Mouse (Mus musculus) lung, postnatal 10 days (tissue): ENCODE results near the gene Fsd1l.
"Not testable (repeated sequence)": the region's sequence is repeated elsewhere in the genome, so short reads cannot be mapped to it uniquely, and the experiment has no call there.

Experiments
- DNase-seq: peaks from one replicate; pipeline ENCODE4 v3.0.0; 2021

The Fsd1l gene

DNA sequence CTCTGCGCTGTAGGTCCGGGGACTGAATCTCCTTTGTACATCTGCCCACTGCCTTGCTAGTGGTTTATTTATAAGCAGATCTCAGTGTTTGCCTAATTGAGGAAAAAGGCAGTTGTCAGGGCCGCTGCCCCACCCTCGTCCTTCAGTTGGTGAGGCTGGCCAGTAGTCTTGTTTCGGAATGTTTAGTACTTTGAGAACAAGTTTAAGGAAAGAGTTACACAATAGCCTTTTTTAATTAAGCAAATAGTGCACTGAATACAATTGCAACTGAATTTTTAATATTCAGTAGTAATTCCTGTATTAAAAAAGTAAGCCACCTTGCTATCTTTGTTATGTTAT is 709 bp downstream of the Fsd1l start:
- no peak for DNase-seq

DNA sequence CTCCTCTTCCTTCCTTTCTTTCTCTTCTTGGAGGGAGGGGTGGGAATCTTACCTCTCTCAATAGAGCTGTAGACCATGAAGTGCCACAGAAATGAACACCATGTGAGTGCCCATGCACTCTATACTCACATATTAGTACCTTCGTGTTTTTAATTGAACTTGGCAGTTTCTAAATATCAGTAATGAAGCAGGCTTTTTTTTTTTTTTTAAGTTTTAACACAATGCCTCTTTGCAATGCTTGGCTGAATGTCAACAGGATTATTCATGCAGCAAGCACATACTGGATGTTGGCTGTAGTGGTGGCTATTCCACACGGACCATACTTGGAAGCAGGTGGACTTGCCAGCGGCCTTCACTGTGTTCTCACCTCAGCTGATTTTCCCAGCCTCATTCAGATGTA is 4.1 kb downstream of the Fsd1l start:
- no peak for DNase-seq

DNA sequence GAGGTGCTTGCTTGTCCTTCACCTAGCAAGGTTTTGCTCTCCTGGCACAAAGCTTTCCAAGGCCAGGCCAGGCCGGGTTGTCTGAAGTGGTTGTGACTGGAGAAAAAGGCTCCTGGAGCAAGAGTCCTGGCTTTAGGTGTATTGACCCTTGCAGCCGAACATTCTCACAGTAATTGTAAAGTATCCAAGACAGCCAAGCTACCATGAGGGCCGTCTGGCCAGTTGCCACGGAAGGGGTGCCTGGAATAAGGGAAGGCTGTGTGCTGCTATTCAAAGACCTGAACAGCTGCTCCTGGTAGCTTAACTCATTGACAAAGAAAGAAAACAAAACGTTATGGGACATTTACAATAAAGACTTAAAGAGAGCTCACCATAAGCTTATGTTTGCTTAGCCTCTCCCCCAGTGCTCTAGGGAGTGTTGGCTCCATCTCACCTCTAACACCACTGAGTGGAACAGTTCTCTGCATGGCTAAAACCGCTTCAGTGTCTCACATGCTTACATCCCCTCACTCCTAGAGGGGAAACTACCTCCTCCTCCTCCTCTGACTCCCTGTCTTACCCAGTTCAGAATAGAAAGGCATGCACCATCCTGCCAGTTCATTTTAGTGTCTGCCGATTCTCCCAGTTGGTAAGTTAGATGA is 6.1 kb downstream of the Fsd1l start:
- no peak for DNase-seq

DNA sequence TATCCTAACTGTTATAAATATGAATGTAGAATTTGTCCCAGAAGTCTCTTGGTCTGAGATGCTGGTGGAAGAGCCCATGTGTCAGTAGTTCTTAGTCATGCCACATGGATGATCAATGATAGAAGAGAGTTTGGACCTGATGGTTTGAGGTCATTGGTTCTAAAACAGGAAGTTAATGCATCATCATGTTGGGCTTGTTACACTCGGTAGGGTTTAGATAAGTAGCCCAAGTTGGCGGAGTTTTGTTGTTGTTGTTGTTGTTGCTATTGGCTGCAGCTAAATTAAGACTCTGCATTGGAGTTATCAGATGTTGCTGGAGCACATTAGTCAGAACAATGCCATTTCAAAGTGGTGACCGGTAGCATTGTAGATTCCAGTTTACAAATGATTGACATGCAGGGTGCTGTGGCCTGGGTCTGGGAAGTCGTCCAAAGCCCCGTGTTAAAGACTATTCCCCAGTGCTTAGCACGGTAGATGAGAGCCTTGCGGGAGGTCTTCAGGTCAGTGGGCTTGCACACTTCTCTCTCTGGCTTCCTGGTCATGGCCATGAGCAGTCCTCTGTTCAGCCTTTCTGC is 7.4 kb downstream of the Fsd1l start:
- no peak for DNase-seq

DNA sequence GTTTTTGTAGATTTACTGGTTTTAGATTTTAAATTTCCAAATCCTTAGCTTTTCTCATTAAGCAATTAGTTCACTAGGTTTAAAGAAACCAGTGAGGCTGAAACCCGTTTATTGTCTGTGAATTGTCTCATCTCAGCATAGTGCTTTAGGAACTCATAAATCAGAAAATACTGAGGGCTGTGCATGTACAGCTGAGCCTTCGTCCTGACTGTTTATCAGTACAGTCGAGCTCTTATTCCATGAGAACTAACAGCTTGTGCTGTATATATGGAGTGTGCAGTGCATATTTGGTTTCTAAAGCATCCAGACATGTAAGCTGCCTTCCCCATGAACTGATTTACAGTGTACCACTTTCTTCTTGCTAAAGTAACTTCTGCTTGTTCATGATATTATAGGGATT is 26.8 kb downstream of the Fsd1l start:
- no peak for DNase-seq

DNA sequence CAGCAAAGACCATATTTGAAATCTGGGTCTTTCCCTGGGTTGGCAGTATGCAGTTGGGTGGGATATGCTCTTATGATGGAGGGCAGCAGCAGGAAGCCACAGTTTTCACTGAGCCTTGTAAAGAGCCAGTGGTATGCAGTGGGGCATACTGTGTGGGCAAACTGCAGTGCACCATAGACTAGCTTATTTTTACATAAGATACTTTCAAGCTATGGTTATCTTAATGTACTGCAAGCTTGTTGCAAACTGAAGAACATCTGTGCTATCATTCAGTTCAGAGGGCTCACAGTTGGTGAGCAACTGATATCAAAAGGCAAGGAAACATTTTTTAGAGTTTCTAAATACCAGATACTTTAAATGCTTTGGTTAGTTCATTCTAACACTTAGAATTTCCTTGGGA is 29.4 kb downstream of the Fsd1l start:
- no peak for DNase-seq

DNA sequence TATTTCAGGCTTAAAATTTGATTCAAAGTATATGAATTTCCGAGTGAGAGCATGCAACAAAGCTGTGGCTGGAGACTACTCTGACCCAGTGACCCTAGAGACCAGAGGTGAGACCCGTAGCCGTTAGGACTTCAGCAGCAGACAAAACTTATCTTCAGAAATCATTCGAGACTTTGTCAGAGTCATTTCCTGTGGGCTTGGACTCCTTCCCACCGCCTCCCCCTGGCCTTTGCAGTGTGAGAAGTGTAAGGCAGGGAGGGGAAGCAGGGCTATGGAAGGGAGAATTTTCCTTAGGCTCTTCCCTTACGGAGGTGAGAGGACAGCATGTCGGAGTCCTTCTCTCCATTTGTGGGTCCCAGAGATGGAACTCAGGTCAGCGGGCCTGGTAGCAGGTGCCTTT is 50.8 kb downstream of the Fsd1l start:
- no peak for DNase-seq

DNA sequence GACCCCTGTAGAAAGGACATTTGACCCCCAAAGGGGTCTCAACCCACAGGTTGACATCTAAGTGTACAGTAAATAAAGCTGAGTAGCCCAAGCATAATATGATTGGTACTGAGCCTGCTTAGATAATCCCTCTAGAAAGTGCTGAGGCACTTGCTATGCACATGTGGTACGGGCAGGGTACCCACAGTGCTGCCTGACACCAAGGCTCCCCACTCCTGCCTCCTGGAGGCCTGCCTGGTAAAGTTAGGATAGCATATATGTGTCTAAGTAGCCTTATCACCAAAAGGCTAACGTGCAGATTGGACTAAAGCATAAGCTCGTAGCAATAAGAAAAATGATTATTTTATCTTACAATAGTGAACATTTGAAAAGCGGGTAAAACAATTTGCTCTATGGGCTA is 57.7 kb downstream of the Fsd1l start:
- no peak for DNase-seq

DNA sequence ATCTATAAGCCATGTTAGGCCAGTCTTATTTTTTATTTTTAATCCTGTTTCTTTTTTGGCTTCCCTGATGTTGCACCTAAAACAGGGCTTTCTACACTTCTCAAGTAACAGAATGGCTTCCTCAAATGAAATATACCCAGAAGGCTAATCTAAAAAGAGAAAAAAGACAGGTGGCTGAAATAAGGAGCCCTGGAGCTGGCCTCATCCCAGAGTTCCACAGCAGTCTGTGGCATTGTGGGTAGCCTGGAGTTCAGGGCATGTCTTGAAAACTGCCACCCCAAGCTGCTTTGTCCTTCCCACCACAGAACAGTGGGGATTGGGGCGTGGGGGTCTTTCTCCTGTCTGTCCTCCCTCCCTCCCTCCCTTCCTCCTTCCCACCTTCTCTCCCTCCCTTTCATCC is 60.1 kb downstream of the Fsd1l start:
- no peak for DNase-seq

DNA sequence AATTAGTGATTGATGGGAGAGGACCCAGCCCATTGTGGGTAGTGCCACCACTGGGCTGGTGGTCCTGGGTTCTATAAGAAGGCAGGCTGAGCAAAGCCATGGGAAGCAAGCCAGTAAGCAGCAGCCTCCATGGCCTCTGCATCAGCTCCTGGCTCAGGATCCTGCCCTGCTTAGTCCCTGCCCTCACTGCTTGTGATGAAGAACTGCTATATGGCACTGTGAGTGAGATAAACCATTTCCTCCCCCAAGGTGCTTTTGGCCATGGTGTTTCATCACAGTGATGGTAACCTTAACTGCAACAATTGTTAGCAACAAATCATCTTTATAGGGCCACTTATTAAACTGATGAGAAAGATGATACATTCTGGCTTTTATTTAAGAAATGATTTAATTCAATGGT is 77.9 kb downstream of the Fsd1l start:
- not testable (repeated sequence) for DNase-seq

DNA sequence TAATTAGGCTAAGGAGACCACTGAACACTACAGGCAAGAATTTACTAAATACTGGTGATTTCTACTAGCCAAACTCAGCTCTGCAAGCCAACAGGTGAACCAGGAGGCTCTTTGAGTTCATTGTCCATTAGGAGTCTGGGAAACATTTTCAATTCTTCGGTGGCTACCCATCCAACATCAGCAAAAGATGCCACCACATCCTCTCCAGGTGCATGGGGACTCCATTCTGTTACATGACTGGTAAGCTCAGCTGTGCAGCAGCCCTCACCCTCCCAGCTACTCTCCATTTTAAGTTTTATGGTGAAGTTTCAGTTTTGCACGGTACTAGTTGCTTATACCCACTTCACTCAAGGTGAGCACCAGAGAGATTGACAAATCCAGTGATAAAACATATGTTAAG is 78.8 kb downstream of the Fsd1l start:
- no peak for DNase-seq

DNA sequence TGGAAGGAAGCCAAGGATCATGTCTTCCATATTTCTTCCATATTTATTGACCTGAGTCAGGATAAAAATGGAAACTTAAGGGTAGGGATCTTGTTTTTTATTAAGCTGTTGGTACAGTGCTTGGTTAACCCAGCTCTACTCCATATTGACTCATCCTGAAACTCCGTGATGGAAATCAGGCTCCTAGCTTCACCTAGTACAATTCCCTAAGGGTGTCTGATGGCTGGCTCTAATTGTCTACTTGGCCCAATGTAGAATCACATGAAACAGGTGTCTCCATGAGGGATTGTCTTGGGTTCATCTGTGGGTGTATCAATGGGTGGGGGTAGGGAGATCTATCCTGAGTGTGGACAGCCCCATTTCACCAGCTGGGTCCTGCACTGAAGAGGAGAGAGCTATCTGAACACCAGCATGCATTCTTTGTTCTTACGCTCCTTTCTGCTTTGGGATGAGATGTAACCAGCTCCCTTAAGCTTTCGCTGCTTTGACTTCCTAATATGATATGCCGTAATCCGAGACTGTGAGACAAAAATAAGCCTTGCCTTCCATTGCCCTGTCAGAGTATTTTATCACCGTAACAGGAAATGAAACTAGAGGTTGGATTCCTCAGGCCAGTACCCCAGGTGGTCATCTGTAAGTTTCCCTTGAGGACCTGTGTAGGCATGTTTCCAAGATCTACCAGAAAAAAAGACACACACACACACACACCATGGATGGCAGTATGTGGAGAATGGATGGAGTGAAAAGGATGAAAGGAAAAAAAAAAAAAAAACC is 79.5 kb downstream of the Fsd1l start:
- DNase-seq: no peak

DNA sequence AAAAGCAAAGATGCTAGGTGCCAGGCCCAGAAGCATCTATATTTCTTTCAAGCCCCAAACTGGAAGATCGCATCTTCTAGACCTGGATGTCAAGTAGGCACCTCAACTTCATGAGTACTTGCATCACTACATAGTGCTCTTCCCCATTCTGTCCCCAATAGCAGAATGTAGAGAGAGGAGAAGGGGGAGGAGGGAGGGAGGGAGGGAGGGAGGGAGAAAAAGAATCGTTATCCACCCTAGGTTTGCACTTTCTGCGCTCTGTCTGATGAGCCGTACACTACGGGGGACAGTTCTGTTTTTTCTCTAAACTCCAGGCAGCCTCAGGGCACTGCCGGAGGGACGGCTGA is 82.4 kb downstream of the Fsd1l start, which contains the start of gene Fktn:
Gene Fktn, plus strand, starts transcription at position 295 of the 347 bp plus-strand sequence.
- no peak for DNase-seq

DNA sequence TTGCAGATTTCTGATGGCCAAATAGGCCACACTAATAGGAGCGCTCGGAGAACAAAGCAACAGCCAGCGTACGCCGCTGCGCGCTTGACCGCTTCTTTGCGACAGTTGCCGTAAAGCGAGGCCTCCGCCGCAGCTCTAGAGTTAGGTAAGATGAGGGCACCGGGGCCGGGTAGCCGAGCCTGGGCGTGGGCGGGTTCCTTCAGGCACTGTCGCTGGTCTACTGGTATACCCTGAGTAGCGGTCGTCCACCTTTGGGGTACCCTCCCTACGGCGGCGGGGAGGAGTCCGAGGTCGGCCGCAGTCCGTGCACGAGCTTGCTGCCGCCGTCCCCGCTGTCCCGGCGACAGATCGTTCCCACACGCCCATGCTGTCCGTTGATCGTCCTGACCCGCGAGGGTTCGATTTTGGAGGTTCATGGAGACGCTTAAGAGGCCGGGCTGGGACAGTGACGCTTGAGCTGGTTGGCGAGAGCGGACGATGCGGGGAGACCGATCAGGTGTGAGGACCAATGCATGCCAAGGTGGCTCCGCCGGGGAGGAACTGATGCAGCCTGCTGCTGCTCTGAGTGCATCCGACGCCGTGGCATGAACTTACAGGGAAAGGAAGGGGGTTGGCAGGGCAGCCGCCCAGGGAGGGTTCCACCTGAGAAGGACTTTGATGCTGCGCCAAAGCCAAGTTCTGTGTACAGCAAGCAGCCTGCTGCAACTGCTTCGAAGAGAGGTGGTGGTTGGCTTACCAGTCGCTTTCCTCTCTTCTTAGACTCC is 83.0 kb downstream of the Fsd1l start:
- peak; percentile 94 for DNase-seq

DNA sequence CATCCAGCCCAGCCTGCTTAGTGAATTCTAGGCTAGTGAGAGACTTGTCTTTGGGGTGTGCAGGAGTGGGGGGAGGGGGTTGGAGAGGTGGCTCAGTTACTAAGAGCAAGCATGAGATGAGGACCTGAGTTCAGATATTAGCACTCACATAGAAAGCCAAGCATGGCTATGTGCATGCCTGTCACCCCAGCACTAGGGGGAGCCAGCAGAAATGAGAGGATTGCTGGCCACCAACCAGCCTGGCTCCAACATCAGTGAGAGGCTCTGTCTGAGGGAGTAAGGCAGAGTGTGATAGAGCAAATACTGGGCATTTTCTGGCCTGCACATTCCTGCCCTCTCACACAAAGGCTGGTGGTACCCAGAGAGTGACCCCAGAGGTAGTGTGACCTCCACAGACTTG is 84.7 kb downstream of the Fsd1l start:
- DNase-seq: peak; percentile 6

DNA sequence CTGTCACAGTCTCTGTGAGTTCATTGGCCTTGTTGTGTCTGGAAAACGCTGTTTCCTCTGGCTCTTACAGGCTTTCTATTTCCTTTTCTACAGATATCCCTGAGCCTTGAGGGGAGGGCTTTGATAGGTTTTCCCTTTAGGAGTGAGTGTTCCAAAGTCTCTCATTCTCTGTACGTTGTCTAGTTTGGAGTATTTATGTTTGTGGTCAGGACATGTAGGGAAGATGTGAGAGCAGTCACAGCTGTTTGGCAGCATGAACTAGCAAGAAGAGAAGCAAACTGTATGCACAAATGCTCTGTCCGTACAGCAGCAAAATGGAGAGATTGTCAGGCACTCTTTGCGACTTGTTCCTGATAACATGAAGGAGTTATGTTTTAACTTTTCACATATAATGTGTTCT is 86.3 kb downstream of the Fsd1l start:
- DNase-seq: no peak

DNA sequence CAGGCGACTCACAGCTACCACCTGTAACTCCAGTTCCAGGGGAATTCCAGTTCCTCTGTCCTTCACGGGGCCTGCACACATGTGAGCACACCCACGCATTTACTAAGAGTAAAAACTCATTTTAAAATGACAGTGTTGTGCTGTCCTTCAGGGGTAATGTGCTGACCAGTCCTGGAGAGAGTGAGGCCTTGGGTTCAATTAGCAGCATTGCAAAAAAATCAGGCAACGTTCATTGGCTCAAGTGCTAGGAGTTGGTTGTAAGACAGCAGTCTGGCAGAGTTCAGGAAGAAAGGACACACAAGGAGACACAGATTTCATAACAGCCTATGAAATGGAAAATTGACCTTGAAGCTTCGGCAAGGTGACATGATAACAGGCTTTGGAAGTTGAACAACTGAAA is 87.0 kb downstream of the Fsd1l start:
- DNase-seq: no peak

DNA sequence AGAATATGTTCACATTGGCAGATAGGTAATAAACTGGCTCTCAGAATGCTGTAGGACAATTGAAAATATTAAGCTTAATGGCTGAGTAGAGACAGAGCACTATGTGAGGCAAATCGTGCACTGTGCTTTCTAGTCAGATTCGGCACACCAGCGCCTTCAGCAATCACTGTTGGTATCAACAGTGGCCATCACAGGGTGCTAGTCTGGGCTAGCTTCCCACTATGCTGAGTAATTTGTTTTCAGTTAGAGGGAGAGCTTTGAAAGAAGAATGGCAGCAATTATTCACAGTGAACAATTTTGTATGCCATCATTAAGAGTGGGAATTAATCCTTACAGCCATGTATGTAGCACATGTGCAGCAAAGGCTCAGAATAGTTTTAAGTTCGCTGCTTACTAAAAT is 91.2 kb downstream of the Fsd1l start:
- no peak for DNase-seq

DNA sequence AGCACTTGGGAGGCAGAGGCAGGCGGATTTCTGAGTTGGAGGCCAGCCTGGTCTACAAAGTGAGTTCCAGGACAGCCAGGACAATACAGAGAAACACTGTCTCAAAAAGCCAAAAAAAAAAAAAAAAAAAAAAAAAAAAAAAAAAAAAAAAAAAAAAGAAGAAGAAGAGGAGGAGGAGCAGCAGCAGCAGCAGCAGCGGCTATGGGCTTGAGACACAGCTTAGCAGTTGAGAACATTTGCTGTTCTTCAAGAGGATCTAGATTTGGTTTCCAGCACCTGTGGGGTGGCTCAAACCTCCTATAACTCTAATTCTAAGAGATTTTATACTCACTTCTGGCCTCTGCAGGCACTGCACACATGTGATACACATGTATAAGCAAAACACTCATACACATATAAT is 94.8 kb downstream of the Fsd1l start:
- not testable (repeated sequence) for DNase-seq

DNA sequence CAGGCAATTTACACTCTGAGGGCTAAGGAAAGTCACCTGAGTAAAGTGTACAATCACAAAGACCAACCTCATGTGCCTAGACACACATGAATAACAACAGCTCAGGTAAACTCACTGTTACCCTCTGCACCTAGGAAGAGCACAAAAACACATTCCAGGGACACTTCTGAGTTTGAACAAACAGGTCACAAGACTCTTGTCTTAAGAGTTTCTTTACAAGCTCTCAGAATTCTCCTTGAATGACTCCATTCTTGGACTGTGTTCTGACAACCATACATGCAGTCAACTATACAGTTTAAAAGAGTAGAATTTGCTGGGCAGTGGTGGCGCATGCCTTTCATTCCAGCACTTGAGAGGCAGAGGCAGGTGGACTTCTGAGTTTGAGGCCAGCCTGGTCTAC is 96.8 kb downstream of the Fsd1l start:
- no peak for DNase-seq

DNA sequence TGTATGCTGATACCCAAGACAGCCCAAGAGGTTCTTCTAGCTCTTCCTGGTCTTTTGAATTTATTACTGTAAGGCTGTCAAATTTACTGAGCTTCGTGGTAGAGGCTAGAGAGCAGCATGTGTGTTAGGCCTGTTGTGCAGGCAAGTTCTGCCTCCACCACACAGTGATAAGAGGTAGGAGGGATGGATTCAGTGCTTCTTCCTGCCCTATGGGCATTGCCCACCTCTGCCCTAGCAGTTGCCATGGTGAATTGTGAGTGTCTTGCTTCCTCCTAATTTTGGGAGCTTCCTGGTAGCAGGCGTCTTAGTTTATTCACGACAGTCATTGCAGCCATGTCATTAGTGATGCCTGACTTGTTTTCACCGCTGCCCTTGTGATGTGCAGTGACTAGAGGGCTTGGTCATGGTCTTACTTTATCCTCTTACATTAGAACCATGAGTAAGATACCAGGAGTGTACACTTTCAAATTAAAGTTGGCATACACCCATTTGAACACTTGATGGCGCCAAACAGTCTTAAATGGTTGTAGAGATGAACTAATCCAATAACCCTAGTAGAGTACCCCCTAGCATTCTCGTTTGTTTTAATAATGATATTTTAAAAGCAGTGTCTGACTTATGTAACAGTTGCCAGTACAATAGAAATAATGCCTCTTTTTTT is 107.8 kb downstream of the Fsd1l start:
- peak; percentile 73 for DNase-seq

DNA sequence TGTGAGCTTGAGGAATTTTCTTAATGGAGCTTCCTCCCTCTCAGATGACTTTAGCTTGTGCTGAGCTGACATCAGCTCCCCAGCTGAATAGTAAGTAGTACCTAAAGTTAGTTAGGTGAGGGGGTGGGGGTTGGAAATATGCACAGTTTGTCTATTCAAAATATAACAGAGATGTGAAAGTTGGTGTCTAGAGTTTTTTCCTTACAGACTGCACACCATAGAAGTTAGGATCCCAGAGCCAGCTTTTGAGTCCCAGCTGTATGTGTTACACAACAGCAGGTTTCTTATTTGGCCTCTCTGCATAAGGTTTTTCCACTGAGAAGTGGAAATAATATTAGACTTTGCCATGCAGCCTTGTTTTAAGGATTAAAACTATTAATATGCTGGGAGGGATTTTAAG is 118.6 kb downstream of the Fsd1l start:
- DNase-seq: no peak

DNA sequence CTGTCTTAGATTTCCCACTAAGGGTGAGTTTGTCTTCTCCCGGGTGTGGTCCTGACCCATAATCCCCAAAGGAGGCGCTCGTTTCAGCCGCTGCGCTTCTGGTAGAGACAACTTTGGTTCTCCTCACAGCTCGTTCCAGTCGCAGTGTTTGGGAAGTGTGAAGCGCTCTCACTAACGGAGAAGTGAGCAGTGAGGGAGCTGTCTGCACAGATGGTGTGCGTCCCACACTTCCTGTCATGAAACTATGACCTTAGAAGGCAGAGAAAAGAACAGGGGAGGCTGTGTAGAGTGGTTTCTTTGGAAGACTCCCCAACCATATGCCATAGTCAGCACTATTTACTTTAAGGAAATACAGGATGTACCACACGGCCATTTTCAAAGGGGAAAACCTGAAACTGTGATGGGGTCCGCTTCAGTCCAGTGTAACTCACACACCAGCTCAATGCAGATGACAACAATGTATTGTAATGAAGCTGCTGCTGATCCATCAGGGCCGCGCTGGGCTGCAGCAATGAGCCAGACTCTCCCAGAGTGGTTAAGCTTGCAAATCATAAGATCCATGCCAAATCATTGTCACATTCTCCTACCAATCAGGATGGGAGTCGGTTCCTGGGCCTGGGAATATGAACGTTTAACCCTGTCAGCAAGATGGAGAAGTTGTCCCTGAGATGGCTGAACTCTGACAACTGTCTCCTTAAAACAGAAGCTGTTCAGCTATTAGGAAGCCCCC is 119.3 kb downstream of the Fsd1l start:
- peak; percentile 14 for DNase-seq
